Mouse (Mus musculus): Measurements from ENCODE around the gene Scube2. TPM values are rescaled to one million over a fixed set of nuclear protein-coding genes. Genes with fewer than 3 reads are reported as not detected.
A peak's percentile ranks its signal among the peaks of the same experiment; 100 is the strongest.

Gene Scube2
- total RNA-seq, 2 experiments from 2014 or later = not detected

- no peak for ATAC-seq (replicated peaks; ENCODE audit: poor library complexity, severe bottlenecking)
Measured at GRCm38 (mm10) chr7:109852752-109853212, 12.7 kb downstream of the Scube2 start.

DNA sequence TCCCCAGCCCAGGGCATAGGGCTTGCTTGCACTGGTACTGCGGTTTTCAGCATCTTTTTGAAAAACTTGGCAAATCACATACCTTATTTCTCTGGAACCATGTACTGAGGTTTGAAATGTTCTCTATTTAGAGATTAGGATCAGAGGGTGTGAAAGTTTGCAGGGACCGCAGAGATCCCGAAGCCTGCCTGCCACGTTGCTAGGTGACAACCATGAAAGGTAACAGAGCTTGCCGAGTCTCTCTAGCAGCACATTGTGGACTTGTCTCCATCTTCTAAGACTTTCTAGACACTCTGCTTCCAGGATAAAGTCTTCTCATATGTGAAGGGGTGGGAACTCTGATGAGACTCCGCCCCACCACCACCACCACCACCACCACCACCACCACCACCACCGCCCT lies 13.5 kb downstream of the Scube2 start:
- ATAC-seq (replicated peaks; ENCODE audit: poor library complexity, severe bottlenecking) = no peak

DNA sequence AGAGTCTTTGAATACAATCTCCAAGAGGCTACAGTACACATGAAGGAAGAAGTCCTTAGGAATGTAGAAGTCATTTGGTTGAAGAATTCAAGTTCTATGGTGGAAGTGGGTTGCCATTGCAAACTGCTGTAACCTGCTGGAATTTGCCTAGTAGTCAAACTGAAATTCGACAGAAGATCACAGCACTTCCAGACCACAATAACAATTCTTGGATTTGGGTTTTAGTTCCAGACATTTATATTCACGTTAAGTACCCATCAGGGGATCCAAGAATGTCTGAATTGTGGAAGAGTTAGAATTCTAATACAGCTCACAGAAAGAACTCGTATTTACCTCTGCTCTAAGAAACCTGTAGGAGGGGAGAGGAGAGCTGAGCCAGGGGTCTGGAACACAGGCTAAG lies 14.9 kb downstream of the Scube2 start:
- no peak for ATAC-seq (replicated peaks; ENCODE audit: poor library complexity, severe bottlenecking)

- no peak for ATAC-seq (replicated peaks; ENCODE audit: poor library complexity, severe bottlenecking)
Measured at GRCm38 (mm10) chr7:109849750-109850434, 15.6 kb downstream of the Scube2 start.

DNA sequence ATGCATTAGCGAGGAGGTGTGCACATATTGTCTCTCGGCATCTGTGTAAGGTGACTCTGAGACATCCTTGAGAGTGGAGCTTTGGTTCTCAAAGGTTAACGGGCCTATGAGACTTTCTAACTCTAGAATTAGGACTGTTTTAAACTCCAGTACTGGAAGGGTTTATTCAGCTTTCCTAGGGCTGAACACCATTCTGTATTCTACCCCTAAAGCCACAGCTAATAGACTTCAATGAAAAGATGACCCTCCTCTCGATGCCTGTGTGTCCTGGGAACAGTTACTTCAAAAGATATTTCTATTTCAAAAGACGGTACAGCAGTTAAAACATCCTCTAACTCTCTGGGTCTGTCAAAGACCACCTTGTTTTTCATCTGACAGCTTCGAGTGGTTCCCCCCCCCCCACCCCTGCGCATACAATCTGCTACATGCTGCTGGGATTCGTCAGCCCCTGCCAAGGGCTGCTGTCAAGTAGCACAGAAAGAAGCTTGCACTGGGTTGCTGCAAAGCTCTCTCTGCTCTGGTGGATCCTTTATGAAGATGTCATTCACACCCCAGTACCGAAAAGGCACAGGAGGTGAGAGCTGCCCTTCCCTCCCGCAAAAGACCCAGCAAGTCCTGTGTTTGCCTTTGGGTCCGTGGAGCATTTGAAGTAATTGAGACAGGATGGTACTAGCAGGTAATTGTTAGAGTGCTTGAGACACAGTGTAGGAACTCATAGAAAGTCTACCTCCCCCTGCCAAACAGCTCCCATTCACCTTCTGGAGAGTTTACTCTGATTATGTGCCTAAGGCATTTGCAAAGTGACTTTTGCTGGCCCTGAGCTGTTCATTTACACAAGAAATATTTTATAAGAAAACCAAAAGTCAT lies 16.4 kb downstream of the Scube2 start:
- ATAC-seq (replicated peaks; ENCODE audit: poor library complexity, severe bottlenecking) = no peak

DNA sequence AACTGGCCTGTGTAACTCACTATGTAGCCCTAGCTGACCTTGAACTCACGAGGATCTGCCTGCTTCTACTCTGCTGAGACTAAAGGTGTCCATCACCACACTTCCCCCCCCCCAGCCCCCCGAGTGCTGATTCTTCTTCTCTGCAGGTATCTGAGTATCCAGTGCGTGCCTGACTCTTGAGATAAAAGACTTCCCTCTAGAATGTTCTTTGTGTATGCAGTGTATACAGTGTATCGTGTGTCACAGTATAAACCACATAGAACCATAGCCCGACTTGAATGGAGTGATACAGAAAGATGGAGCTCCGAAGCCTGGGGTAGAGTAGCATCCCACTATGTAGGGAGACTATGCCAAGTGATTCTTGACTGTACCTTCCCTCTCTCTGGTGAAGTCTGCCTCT lies 21.4 kb downstream of the Scube2 start:
- no peak for ATAC-seq (replicated peaks; ENCODE audit: poor library complexity, severe bottlenecking)

- no peak for ATAC-seq (replicated peaks; ENCODE audit: poor library complexity, severe bottlenecking)
Measured at GRCm38 (mm10) chr7:109841618-109842418, 23.7 kb downstream of the Scube2 start.

DNA sequence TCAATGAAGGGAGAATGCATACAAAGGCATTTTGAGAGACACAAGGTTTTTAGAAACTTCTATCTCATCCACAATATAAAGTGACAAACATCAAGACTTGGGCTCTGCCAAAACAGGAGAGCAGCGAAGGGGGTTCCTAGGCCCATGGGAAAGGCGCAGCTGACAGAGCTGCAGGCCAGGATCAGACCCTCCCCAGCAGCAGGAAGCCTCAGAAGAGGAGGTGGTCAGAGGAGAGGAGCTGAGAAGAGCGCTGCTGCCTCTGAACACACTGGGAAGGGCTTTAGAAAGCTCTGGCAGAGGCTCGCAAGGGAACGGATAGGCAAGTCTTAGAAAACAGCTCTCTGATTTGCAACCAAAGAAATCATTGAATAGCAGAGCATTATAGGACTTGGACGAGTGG lies 24.4 kb downstream of the Scube2 start:
- no peak for ATAC-seq (replicated peaks; ENCODE audit: poor library complexity, severe bottlenecking)

- no peak for ATAC-seq (replicated peaks; ENCODE audit: poor library complexity, severe bottlenecking)
Measured at GRCm38 (mm10) chr7:109838613-109839012, 26.9 kb downstream of the Scube2 start.

DNA sequence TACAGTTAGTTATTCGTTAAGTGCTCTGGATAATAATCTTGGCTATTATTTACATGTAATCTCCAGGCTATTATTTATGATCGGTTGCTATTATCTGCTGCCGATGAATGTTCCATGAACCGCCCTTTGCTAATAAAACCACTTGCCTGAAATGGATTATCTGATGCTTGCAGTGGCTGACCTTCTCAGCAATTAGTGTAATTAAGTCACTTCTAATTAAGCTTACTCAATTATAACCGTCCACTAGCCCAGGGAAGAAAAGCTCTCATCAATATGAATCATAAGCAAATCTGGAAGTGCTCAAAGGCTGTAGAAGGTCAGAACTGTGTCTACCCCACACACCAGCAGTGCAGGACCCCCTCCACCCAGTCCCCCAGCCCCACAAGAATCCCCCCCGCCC lies 27.8 kb downstream of the Scube2 start:
- ATAC-seq (replicated peaks; ENCODE audit: poor library complexity, severe bottlenecking) = no peak

- no peak for ATAC-seq (replicated peaks; ENCODE audit: poor library complexity, severe bottlenecking)
Measured at GRCm38 (mm10) chr7:109834894-109835293, 30.6 kb downstream of the Scube2 start.

GRCm38 (mm10) chr7:109831376-109831775 lies 34.1 kb downstream of the Scube2 start:
- ATAC-seq (replicated peaks; ENCODE audit: poor library complexity, severe bottlenecking) = no peak

GRCm38 (mm10) chr7:109826911-109827310 lies 38.6 kb downstream of the Scube2 start:
- no peak for ATAC-seq (replicated peaks; ENCODE audit: poor library complexity, severe bottlenecking)

DNA sequence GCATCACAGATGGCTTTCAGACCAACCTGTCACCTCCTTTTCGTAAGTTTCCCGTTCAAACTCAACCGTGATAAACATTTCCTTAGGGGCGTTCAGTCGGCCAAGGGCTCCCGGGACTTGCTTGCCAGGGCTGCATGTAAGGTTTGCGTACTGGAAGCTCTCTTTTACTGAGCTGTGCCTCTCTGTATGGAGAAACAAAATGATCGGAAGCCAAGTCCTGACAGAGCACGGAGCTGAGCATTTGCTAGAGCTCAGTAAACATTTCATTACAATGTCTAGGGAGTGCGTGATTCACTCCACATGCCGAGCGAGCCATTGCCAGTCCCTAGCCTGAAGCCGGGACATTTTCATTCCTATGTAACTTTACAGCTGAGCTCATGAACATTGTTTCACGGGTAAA lies 40.2 kb downstream of the Scube2 start:
- ATAC-seq (replicated peaks; ENCODE audit: poor library complexity, severe bottlenecking) = no peak

DNA sequence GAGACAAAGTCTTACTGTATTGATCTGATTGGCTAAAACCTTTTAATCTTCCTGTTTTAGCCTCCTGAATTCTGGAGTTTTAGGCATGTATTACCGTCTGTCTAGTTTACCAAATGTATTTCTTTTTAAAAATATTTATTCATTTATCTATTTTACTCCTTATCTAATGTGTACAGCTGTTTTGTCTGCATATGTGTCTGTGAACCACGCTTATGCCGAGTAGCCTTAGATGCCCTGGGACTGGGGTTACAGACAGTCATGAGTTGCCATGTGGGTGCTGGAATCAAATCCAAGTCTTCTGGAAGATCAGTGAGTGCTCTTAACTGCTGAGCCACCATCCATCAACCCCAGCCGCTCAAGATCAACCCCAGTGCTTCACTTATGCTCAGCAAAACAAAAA lies 46.9 kb downstream of the Scube2 start:
- no peak for ATAC-seq (replicated peaks; ENCODE audit: poor library complexity, severe bottlenecking)

DNA sequence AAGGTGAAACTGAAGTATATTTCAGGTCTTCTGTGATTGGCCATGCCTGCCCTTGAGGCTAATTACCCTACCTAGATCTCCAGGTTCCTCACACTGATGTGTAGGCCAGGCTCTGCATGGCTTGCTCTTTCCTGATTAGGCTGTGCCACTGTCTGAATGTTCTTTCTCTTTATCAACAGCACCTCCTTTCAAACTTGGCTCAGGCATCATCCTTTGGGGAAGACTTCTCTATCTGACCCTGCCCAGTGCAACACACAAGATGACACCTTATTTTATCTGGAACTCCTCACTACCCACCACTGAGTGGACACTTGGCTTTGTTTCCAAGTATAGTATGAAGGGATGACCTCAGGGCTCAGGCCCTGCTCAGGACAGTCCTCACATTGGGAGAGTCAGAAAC lies 47.5 kb downstream of the Scube2 start:
- ATAC-seq (replicated peaks; ENCODE audit: poor library complexity, severe bottlenecking) = no peak

- no peak for ATAC-seq (replicated peaks; ENCODE audit: poor library complexity, severe bottlenecking)
Measured at GRCm38 (mm10) chr7:109813330-109814140, 51.9 kb downstream of the Scube2 start.

- 0 out of 2 replicates have a peak, but pooled peaks have one; percentile 33 for ATAC-seq (replicated peaks; ENCODE audit: poor library complexity, severe bottlenecking)
Measured at GRCm38 (mm10) chr7:109807616-109808485, 57.6 kb downstream of the Scube2 start.

DNA sequence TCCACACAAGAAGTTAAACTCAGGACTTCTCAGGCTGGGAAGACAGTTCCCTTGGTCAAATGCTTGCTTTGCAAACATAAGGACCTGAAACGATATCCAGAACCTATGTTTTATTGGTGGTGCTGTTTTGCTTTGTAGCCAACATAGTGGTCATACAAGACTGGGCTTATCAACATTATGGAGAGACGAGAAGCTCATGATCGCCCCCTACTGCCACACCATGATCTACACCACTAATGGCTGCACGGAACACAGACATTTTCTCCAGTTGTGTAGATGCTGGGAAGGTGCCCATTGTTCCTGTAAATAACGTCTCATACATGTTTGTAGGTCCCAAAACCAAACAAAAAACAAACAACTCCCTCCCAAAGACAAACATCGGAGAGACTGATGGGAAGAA lies 60.6 kb downstream of the Scube2 start:
- ATAC-seq (replicated peaks; ENCODE audit: poor library complexity, severe bottlenecking) = peak; percentile 75
